Mouse (Mus musculus) left cerebral cortex, postnatal 14 days (tissue): Measurements from ENCODE around the gene Nol6. TPM values are rescaled to one million over a fixed set of nuclear protein-coding genes. Genes with fewer than 3 reads are reported as not detected.
"Not testable (repeated sequence)": the region's sequence is repeated elsewhere in the genome, so short reads cannot be mapped to it uniquely, and the experiment has no call there.

ENCODE experiments used
- DNase-seq, 2 experiments: peaks; one replicate each; pipeline ENCODE4 v3.0.0; 2021 to 2022; ENCODE audit warnings: low spot score in 2 of 2, mixed read lengths in 1 of 2
- intact Hi-C: fragments of 180-260 bp; cut with DNase I; formaldehyde crosslinking; loops from one replicate; pipeline ENCODE4 v1.15.1; 2025
- total RNA-seq, 2 experiments: library from RNA; stranded (reverse); gene quantifications; 2 replicates each; pipeline ENCODE4 v1.2.3; 2021

Nol6 gene
- total RNA-seq, 2 experiments from 2014 or later: 82.7 to 84.0 TPM

DNA sequence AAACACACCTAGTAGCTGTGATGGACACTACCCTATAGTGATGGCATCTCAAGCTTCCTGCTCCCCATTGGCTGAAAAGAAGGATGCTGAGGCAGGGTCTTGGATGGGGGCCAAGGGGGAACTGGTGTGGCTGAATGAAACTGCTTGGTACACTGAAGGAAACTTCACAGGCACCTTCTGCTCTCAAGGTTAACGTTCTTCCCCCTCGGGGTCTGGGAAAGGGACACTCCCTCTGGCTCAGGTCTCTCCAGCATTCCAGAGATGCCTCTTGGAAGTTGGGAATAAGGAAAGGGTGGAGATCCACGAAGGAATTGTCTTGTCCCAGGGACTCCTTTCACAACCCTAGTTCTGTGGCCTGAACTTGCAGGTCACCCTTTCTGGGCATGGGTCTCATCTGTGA is 32.9 kb downstream of the Nol6 start:
- intact Hi-C loops: no loop called here
- DNase-seq: no peak

GRCm38 (mm10) chr4:41089705-41090104 is 34.5 kb downstream of the Nol6 start:
- DNase-seq: no peak
- intact Hi-C loops: no loop called here

DNA sequence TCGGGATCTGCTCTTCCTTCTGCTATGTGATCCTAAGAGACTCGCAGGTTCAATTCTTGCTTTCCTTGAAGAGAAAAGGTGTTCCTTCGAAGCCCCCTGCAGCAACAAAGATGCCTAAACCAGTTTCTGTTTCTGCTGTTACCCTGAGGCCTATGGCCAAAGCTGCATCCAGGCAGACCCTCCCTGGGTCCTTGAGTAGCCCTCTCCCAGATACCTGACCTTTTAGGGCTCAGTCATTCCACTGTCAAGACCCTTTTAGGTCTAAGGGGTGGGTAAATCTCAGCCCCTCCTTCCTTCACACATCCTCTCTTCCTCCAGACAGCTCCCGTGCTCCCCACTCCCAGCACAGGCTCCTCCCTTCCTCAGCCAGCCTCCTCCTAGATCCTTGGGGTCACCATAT is 35.1 kb downstream of the Nol6 start:
- intact Hi-C loops: no loop called here
- no peak for DNase-seq

GRCm38 (mm10) chr4:41087459-41088298 is 36.6 kb downstream of the Nol6 start:
- intact Hi-C loops: no loop called here
- no peak for DNase-seq

DNA sequence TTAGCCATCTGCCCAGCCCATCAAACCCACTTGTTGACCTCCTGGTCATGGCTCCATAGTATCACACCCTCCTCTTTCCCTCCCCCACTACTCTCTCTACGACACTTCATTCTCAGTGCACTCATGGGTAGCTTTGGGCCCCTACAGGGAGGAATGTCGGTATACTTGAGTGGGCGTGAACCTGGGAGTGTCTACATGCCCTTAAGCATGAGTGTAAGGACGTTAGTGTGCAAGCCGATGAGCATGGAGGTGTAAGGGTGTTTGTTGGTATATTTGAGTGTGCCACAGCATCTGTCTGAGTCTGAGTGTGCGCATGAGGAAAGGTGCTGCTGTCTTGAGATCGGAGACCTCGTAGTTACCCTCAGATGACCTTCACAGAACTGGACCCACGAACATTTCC is 37.3 kb downstream of the Nol6 start:
- no peak for DNase-seq
- intact Hi-C loops: no loop called here

DNA sequence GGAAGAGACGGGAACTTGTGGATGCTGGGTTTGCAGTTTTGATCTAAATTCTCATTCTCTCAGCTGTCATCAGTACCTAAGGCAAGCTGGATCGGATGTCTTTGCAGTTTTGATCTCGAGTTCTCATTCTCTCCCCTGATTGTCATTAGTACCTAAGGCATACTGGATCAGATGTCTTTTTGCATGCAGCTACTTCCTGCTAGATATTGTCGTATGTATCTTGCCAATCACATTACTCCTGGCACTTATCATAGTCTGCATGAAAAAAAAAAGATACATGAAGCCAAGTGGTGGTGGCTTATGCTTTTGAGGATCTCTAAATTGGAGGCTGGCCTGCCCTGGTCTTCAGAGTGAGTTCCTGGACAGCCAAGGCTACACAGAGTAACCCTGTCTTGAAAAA is 39.4 kb downstream of the Nol6 start:
- no peak for DNase-seq
- intact Hi-C loops: no loop called here

DNA sequence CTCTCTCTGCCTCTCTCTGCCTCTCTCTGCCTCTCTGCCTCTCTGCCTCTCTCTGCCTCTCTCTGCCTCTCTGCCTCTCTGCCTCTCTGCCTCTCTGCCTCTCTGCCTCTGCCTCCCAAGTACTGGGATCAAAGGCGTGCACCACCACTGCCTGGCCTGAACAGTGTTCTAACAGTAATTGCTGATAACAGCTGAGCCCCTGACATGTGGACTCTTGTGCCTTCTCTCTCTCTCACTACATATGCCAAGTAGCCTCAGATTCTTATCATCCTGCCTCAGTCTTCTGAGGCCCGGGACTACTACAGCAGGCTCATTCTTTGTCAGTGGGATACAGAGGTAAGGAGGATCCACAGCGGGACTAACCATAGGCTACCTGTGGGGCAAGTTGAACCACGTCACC is 41.5 kb downstream of the Nol6 start:
- intact Hi-C loops, DNase-seq: not testable (repeated sequence)

DNA sequence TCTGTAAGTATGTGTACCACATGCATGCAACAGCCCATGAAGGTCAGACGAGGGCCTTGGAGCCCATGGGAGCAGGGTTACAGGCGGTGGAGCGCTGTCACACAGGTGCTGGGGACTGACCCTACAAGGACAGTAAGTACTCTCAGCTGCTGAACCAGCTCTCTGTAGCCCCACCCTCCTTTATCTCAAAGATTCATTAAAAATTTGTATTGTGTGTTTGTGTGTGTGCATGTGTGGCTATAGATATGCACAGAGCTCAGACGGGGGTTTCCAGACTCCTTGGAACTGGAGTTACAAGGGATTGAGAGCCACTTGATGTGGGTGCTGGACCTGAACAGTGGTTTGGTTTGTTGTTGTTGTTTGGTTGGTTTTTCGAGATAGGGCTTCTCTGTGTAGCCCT is 42.5 kb downstream of the Nol6 start:
- no peak for DNase-seq
- intact Hi-C loops: no loop called here

- intact Hi-C loops: no loop called here
- DNase-seq: no peak
These were observed 45.5 kb downstream of the Nol6 start for GRCm38 (mm10) chr4:41078726-41079125.

DNA sequence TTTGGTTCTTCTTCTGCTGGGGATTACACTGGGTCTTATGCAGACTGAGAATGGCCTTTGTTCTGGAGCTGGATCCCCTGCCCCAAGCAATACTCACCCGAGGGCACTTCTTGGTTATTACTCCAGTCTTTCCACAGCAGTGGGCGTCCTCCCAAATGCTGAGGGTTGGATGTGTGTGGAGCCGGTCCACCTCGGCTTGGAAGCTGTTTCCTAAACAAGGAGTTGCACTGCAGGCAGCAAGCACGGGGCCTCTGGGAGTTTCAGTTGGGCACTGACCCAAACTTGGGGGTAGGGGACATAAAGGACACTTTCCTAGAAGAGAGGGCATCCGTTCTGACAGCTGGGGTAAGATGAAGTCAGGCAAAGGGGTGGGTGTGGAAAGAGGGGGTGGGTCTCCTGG is 49.8 kb downstream of the Nol6 start:
- intact Hi-C loops: no loop called here

GRCm38 (mm10) chr4:41073008-41073817 is 51.0 kb downstream of the Nol6 start:
- no peak for DNase-seq
- intact Hi-C loops: no loop called here

More for the DNA sequence above, 49.8 kb downstream of the Nol6 start:
- DNase-seq: no peak

DNA sequence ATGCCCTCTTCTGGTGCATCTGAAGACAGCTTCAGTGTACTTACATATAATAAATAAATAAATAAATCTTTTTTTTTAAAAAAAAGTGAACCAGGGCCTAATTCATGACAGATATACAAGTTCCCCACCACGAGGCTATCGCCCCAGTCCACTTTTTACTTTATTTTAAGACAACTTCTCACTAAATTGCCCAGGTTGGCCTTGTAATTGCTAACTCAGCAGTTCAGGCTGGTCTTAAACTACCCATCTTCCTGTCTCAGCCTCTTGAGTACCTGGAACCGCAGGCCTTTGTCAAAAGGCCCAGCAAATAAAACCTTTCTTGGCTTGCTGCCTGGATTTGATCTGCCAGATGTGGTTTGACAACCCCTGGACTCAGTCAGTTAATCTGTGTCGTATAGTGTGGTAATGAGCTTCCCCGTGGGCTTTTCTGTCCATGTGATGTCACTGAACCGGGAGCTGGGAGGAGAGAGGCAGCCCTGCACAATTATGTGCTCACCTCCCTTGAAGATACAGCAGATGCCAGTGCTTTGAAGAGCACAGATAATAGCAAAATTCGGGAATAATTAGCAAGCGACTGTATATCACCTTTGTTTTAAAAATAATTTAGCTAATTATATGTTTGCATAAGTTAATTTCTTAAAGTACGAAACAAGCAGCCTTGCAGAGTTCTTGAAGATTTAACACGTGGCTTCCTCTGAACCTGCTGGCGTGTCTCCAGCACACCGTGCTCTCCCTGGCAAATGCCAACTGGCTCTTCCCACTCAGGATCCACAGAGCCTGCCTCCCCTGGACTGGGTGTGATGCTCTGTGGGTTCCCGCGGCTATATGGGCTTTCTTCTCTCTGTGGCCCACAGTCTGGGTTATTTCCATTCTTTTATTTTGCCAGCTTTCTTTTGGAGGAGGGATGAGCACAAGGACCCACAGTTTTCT is 52.5 kb downstream of the Nol6 start:
- intact Hi-C loops: no loop called here
- no peak for DNase-seq

GRCm38 (mm10) chr4:41065196-41065595 is 59.1 kb downstream of the Nol6 start:
- intact Hi-C loops: no loop called here
- DNase-seq: no peak

Other genes with a start within 250 kb of the Nol6 start
- gene Spink4, start 204.4 kb downstream of the Nol6 start, total RNA-seq: not detected
- gene Bag1, start 176.2 kb downstream of the Nol6 start, total RNA-seq: 100 to 1,000 TPM; 160 to 164 TPM
- gene Chmp5, start 176.0 kb downstream of the Nol6 start, total RNA-seq: 10 to 100 TPM; 71.4 to 73.1 TPM
- 10 to 100 TPM; 59.1 to 62.0 TPM for gene Nfx1, start 153.5 kb downstream of the Nol6 start, total RNA-seq
- not detected for gene Aqp7, start 76.3 kb downstream of the Nol6 start, total RNA-seq
- gene Aqp3, start 26.3 kb downstream of the Nol6 start, total RNA-seq: not detected
- gene Ube2r2, start 11.3 kb upstream of the Nol6 start, total RNA-seq: 10 to 100 TPM; 87.8 to 89.0 TPM
- gene Ubap2, start 150.7 kb upstream of the Nol6 start, total RNA-seq: 10 to 100 TPM; 46.1 to 47.6 TPM
- gene Dcaf12, start 190.4 kb upstream of the Nol6 start, total RNA-seq: 10 to 100 TPM; 52.7 to 55.3 TPM
- gene Ubap1, start 224.5 kb upstream of the Nol6 start, total RNA-seq: 10 to 100 TPM; 42.1 to 45.7 TPM